Mouse (Mus musculus) left cerebral cortex, postnatal 36 days (tissue): Measurements from ENCODE around the gene Col6a1. TPM values are rescaled to one million over a fixed set of nuclear protein-coding genes. Genes with fewer than 3 reads are reported as not detected.

Experiments
- DNase-seq, 2 experiments: peaks; one replicate each; pipeline ENCODE4 v3.0.0; 2021 to 2022; ENCODE audit warnings: low spot score in 2 of 2, mixed read lengths in 1 of 2
- intact Hi-C: fragments of 180-260 bp; cut with DNase I; formaldehyde crosslinking; loops from one replicate; pipeline ENCODE4 v1.15.1; 2025
- total RNA-seq, 2 experiments: library from RNA; stranded (reverse); gene quantifications; 2 replicates each; pipeline ENCODE4 v1.2.3; 2021

Col6a1 gene
- total RNA-seq, 2 experiments from 2014 or later: 31.3 to 57.3 TPM

DNA sequence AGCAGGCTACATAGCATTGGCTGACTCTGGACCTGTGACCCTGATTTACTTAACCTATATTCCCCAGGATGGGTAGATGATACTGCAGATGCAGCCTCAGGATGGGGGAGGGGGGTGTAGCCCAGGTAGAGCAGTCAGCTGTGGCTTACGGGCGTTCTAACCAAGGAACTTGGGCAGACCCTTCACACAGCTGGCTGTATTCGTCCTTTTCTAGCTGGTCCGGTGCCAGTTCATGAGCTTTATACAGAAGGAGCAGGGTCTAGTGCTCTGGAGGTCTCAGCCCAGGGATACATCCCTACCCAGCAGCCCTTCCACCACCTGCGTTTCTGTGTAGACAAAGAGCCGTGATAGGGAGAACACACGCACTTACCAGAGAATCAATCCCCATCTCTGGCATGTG is 1.3 kb upstream of the Col6a1 start:
- no peak for DNase-seq
- intact Hi-C loops: no loop called here

GRCm38 (mm10) chr10:76726866-76727265 is 898 bp upstream of the Col6a1 start:
- DNase-seq: no peak
- intact Hi-C loops: no loop called here

- intact Hi-C loops: no loop called here
These were observed 871 bp downstream of the Col6a1 start for GRCm38 (mm10) chr10:76725097-76725496.

DNA sequence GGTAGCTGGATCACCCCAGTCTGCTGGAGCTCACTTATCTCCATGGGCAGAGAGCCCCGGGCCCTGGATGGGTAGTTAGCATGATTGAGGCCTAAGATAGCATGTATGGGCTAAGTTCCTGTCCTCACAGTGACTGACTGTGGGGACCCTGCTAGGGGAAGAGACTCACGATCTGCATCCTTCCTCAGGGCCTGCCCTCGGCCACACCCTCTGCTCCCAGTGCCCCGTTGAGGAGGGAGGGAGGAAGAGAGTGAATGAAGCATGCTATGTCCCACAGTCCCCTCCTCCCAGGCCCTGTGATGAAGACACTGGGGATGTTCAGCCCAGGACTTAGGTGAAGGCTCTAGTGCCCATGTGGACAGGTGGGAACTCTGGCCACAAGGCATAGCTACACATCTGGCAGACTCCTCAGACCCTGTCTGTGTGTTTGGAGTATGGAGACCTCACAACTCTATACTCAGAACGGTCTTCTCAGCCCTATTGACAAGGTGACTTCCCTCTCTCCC is 1.7 kb downstream of the Col6a1 start:
- intact Hi-C loops: no loop called here
- DNase-seq: no peak

More at GRCm38 (mm10) chr10:76725097-76725496, 871 bp downstream of the Col6a1 start:
- DNase-seq: no peak

DNA sequence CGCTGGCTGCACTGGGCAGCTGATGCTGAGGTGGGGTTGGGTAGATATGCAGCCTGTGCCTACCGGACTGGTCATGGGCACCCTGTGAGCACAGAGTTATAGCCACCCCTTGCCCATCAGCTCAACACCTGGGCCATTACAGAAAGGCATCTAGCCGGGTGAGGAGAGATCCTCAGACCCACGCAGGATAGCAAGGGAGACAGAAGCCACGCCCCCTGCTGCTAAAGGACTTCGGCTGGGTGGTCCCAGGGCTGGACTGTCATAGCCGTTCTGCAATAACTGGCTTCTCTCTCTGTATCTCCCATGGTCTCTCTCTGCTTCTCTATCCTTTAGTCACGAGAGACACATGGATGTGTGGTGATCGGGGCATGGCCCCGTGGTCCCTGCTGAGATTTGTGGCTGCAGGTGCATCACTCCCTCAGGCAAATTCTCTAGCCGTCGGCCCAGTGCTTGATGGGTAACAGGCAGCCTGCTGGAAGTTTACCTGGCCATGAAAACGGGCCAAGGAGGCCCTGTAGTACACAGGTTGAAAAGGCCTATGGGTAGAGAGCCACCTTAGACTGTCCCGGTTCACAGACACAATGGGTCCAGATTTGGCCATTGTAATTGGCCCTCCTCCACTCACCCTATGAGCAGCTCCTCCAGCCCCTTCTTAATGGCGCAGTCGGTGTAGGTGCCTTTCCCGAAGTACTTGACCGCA is 3.1 kb downstream of the Col6a1 start:
- no peak for DNase-seq
- intact Hi-C loops: no loop called here

DNA sequence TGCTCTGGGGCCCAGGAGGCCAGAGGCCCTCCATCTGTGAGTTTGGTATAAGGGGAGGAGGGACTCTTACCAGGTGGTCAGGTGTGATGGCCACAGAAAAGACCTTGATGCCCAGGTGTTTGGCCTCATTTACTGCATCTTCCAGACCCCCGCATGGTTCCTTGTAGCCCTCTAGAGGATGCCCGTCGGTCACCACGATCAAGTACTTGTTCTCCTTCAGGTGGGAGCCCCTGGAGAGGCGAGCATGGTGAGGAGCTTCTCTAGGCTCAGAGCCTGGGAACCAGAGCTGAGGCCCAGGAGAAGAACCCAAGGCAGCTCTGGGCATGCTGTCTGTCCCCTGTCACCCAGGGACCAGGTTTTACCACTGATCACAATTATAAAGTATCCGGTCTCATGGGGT is 4.2 kb downstream of the Col6a1 start:
- intact Hi-C loops: no loop called here
- DNase-seq: no peak

DNA sequence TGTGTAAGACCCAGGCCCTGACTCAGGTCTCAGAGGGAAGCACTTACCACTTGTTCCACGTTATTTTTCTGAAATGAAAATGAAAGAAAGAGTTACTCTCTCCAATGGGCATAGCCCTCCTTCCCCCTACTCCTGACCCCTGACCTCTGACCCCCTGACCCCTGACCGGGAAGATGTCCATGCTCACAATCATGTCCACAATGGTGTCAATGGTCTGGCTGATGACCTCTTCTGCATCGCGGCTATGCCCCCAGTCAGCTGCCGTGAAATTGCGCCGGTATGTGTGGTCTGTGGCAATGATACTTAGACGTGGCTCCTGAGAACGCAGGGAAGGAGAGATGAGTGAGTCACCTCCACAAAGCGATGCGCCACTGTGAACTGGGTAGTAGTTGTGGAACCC is 4.8 kb downstream of the Col6a1 start:
- DNase-seq: no peak

GRCm38 (mm10) chr10:76717631-76718030 is 8.3 kb downstream of the Col6a1 start:
- intact Hi-C loops: no loop called here
- no peak for DNase-seq

More for the DNA sequence above, 4.8 kb downstream of the Col6a1 start:
- intact Hi-C loops: no loop called here

- intact Hi-C loops: no loop called here
- DNase-seq: no peak
These were observed 8.9 kb downstream of the Col6a1 start for GRCm38 (mm10) chr10:76717026-76717425.

DNA sequence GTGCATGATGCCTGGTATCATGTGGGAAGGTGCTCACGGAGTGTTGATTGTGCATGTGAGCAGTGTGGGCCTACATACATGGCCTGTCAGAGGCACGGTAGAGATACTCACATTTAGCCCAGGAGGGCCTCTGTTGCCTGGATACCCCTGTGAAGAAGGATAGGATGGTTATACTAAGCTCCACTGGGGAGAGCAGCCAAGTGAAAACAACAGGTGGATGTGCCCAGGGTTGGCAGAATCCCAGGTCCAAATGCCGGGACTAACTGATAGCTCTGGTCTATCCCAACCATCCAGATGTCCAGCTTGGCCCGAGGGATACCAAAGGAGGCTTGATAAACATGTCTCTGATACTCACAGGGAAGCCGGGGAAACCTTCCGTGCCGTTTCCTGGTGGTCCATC is 11.7 kb downstream of the Col6a1 start:
- intact Hi-C loops: no loop called here
- DNase-seq: no peak

- intact Hi-C loops: no loop called here
- no peak for DNase-seq
These were observed 13.5 kb downstream of the Col6a1 start for GRCm38 (mm10) chr10:76712500-76712899.

DNA sequence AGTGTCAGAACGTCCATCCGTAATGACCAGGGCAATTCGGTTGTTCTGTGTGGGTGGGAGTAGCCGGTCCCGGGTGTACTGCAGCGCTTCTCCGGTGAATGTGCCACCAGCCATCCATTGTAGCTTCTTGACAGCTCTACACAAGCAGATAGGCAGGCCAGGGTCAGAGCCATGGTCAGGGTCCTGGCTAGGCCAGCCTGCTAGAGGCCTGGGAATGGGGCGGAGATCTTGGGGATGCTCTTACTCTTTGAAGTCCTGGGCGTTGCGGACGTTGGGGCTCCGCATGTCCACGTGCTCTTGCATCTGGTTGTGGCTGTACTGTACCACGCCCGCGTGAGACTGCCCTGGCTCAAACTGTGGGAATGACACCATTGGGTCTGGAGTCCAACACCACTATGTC is 14.6 kb downstream of the Col6a1 start:
- intact Hi-C loops: no loop called here
- DNase-seq: no peak

GRCm38 (mm10) chr10:76708465-76708864 is 17.5 kb downstream of the Col6a1 start:
- intact Hi-C loops: no loop called here
- no peak for DNase-seq

GRCm38 (mm10) chr10:76707584-76707983 is 18.4 kb downstream of the Col6a1 start:
- intact Hi-C loops: no loop called here
- DNase-seq: no peak

DNA sequence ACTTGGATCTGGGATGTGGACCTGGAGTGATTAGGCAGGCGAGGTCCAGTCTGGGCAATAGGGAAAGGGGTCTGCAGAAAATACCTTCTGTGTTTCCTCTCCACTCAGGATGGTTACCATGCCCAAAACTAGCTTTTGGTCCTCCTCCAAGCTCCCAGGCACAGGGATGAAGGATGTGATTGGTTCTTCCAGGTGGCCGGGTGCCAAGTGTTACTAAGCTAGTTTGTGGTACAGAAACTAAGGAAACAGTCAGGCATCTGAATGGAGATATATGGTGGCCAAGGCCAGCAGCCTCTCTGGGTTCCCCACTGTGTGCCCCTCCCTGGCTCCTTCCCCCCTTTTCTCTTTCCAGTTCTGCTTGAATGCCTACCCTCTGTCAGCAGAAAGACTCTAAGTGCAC is 19.0 kb downstream of the Col6a1 start:
- DNase-seq: no peak
- intact Hi-C loops: no loop called here

DNA sequence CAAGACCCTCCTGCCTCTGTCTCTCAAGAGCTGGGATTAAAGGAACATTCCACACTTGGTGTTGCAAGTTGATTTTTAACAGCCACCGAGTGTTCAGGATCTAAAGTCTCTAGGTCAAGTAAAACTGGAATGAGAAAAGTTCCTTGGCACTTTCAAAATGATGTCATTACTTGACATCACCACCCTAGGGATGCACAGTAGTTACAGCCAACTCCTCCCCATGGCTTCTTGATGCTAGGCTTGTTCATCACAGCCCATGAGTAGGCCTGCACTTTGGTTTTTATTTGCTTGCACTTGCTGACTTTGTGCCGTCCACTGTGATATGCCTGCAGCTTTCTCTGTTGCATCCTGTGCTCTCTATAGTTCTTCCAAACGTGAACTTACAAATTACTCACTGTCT is 21.6 kb downstream of the Col6a1 start:
- no peak for DNase-seq

DNA sequence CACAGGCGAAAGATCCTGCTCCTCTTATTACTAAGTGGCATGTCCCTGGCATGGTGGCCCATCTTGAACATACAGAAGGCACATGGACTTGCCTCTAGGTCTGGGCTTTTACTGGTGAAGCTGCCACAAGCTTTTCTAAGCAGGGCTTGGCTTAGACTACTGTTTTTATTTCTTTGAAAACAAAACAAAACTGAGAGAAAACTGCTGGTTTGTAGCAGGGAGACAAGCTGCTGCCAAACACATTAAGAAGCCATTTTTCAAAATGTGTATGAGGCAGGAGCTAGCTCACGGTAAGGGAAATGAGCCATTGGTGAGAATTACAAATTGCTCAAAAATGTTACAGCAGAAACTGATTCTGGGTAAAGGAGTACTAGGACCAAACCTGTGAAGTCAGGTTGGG is 24.5 kb downstream of the Col6a1 start:
- intact Hi-C loops: no loop called here
- DNase-seq: no peak

More for the DNA sequence above, 21.6 kb downstream of the Col6a1 start:
- intact Hi-C loops: no loop called here

DNA sequence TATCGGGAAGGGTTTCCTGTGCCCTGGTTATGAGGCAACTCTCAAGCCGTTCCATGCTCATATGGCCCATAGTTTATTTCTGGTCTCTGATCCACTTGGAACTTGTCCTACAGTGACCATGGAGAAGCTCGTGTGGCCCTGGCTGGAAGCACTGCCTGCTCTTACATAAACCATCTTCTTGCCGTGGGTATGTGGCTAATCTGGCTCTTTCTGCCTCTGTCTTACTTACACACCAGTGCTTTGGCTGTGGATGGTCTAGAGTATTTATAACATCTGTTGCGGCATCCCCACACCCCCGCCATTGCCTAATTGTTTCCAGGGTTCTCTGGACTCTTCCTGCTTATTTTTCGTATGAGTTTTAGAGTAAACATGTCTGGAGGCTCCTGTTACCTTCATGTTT is 26.2 kb downstream of the Col6a1 start:
- intact Hi-C loops: no loop called here
- no peak for DNase-seq

DNA sequence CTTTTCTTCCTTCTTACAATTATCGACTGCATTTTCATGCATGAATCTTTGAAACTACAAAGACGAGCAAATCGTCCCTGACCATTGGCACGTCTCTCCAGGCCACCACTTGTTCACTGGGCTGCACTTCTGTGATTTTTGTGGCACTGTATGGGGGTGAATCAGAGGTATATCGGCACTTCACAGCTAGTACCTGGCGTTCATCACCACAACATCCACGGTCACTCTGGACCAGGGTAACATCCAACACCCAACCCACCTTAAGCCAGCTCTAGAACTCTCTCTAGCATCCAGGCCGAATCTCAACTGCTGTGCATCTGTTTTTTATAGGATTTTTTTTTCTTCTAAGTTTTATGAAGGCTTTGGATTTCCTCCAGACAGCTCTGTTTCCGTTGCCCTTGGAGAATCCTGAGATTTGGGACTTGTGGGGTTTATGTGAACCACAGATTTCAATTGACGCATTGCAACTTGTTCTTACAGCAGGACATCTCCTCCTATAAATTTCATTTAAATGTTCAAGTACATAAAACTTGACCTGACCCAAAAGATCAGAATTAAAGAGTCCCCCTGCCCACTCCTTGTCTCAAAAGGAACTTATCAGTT is 30.6 kb downstream of the Col6a1 start:
- no peak for DNase-seq
- intact Hi-C loops: no loop called here

DNA sequence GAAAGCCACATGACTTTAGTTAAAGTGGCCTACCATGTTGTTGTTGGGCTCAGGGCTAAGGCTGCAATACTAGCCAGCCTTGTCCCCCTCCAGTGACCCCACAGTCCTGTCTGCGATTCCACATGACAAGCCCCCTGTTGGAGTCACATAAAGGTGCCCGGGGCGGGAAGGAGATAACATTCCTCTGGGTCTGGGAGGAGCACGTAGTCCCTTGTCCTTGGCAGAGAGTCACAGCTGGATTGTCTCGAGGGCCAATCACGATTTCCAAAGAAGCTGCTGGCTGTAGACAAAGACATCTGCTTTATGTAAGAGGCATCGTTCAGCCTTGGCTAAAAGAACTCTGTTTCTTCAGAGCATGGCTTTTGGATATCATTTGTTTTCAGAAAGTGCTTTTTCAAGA is 31.2 kb downstream of the Col6a1 start:
- DNase-seq: no peak
- intact Hi-C loops: no loop called here

DNA sequence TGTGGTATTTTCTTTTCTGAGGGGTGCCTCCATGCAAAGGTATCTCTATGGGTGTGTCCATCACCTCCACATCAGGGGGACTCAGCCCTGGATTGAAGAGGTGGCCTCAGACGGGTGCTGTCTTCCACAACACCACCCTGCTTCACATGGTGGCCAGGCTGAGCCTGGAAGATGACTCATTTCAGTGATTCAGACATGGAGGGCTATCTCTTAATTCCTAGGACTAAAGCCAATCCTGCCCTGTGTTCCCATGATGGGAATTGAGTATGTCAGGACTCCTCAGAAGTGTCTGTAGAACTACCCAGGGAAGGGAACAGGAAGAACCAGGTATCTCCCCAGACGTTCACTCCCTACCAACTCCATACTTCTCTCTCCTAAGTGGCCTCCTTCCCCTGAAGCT is 32.5 kb downstream of the Col6a1 start:
- DNase-seq: no peak
- intact Hi-C loops: no loop called here
